Mouse (Mus musculus) layer of hippocampus, postnatal 10 days (tissue): Measurements from ENCODE around the gene Gm21976. TPM values are rescaled to one million over a fixed set of nuclear protein-coding genes. Genes with fewer than 3 reads are reported as not detected.
A peak's percentile ranks its signal among the peaks of the same experiment; 100 is the strongest.

ENCODE experiments used
- DNase-seq, 2 experiments: peaks; one replicate each; pipeline ENCODE4 v3.0.0; 2021; ENCODE audit warnings: low spot score in 2 of 2
- total RNA-seq, 2 experiments: library from RNA; stranded (reverse); gene quantifications; 2 replicates each; pipeline ENCODE4 v1.2.3; 2021

Gm21976 gene
- total RNA-seq, 2 experiments from 2014 or later, result not detected

- DNase-seq, result no peak
Observed at GRCm38 (mm10) chr13:98353709-98354089, 74.0 kb downstream of the Gm21976 start.

- no peak for DNase-seq
Observed at GRCm38 (mm10) chr13:98354090-98354801, 74.6 kb downstream of the Gm21976 start, which contains the start of gene Foxd1. Gene Foxd1, plus strand, starts transcription at chr13:98354242.

GRCm38 (mm10) chr13:98354871-98355558 is 75.3 kb downstream of the Gm21976 start:
- peak in 1 of 2 experiments; percentile 39 for DNase-seq

GRCm38 (mm10) chr13:98355559-98356111 is 75.9 kb downstream of the Gm21976 start:
- no peak for DNase-seq

- DNase-seq, result no peak
Observed at GRCm38 (mm10) chr13:98356176-98356972, 76.7 kb downstream of the Gm21976 start.

Other genes with a start within 250 kb of the Gm21976 start
- 10 to 100 TPM; 76.3 to 80.5 TPM for gene Arhgef28, start 73.4 kb upstream of the Gm21976 start, total RNA-seq
- gene Utp15, start 16.8 kb upstream of the Gm21976 start, total RNA-seq, result 10 to 100 TPM; 22.3 to 22.6 TPM
- gene Ankra2, start 16.8 kb upstream of the Gm21976 start, total RNA-seq, result 10 to 100 TPM; 59.2 to 60.1 TPM
- gene Btf3, start 37.1 kb downstream of the Gm21976 start, total RNA-seq, result 100 to 1,000 TPM; 240 to 268 TPM
- gene Foxd1, start 74.4 kb downstream of the Gm21976 start, total RNA-seq, result 1 to 10 TPM; 1.5 to 1.6 TPM
- not detected for gene Gm10320, start 212.1 kb downstream of the Gm21976 start, total RNA-seq